Mouse (Mus musculus) spleen, postnatal 4 days (tissue): ENCODE data around the gene Mrps17.

Experiments
- DNase-seq, 2 experiments: peaks; one replicate each; pipeline ENCODE4 v3.0.0; 2022; ENCODE audit warnings: low spot score in 2 of 2

Mrps17 gene

GRCm38 (mm10) chr5:129742903-129743488, 27.7 kb downstream of the Mrps17 start:
- no peak for DNase-seq

DNA sequence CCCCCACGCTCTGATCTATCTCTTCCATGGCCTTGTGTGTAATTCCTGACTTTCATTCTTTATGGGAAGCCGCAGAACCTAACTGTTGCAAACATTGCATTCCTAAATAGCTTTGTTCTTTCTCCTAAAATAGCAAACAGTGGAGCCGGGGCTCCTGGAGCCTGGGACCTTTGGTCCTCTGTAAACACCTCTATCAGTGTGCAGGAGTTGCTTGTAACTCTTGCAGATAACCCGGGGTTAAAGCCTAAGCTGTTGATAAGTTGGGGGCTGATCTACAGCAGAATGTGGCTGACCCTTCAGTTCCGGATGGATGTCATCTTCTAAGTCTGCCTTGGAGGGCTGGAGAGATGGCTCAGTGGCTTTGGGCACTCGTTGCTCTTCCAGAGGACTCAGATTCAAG, 28.8 kb downstream of the Mrps17 start:
- DNase-seq = no peak

- DNase-seq = no peak
Measured at GRCm38 (mm10) chr5:129756886-129757285, 41.6 kb downstream of the Mrps17 start.

GRCm38 (mm10) chr5:129759929-129760480, 44.7 kb downstream of the Mrps17 start:
- no peak for DNase-seq

DNA sequence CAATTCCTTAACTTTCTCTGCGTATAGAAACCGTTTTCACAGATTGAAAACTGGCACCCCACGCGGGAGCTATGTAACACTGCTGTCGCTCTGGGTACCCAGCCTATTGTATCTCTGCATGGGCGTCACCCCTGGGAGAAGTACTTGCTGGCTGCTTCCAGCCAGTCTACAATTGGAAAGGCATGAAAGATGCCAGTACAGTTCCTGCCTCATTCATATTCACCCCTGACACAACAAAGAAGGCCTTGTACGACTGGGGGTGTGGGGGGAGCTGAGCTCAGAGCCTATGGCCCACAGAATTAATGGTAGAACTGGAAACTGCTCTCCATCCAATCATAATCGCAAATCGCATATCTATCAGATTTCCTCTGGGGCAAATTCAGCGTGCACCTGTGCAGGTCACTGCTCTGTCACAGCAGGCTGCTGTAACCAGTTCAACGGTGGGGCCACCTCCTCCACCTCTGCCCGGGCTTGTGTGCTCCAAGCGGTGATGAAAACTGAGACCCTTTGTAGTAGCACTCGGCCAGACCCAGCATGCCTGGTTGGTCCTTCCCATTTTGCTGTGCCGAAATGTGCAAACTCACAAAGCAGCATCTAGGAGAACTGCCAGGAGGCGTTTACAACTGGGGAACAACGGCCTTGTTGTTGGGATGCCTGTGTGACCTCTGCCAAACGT, 46.7 kb downstream of the Mrps17 start:
- no peak for DNase-seq

DNA sequence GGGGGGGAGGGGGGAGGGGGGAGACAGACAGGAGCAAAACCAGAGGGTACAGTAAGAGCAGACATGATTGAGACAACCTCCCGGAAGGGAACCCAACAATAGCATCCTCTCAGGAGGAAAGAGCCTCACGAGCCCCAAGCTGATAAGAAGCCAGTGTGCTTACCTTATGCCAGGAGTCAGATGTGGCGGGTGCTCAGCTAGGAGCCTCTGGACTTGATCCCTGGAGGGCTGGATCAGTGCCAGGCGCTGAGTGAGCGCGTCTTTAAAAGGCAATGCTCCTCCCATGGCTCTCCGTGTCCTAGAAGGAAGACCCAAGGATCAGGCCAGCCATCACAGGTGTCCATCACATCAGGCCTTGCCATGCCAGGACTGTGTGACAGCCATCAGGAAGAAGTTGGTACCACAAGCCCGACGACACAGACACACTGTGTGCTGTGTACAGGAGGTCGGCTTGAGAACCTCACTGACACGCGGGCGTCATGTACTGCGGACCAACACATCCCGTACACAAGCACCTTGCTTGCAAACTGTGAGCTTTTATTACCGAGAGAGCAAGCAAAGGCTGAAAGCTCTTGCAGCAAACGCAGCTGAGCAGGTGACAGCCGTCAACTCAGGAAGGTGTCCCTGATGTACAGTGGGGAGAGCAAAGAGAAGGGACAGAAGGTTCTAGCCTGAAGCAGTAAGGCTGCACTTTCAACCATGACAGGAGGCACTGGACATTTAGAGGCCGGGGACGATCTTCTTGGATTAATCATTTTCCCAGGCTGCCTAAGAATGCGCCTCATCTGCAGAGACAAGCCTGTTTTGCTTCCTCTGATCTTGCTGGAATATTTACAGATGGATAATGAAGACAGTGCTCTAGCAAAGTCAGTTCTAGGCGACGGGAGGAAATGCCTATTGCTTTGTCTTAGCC, 55.4 kb downstream of the Mrps17 start:
- no peak for DNase-seq
